Mouse (Mus musculus) erythroblast, adult 5-6 weeks (primary cell): Measurements from ENCODE around the gene Gm5737. TPM values are rescaled to one million over a fixed set of nuclear protein-coding genes. Genes with fewer than 3 reads are reported as not detected.

Experiments
- ATAC-seq: replicated peaks from 2 replicates; pipeline ENCODE4 v1.8.0; 2016; ENCODE audit warnings: moderate number of reproducible peaks, mild to moderate bottlenecking, moderate TSS enrichment, inconsistent platforms; ENCODE audit not compliant: poor library complexity, low FRiP score, severe bottlenecking
- total RNA-seq, 2 experiments: library from RNA; stranded (forward) in 1 of 2; stranded (reverse) in 1 of 2; fragments of 150-400 nt in 1 of 2; fragments of 200-764, 138-1000 nt in 1 of 2; gene quantifications; 2 replicates each; pipeline versions ENCODE4 v1.2.3 to v1.2.4; 2015 to 2017; ENCODE audit warnings: low replicate concordance in 2 of 2

Gene Gm5737
- total RNA-seq, 2 experiments from 2014 or later = not detected

- ATAC-seq = no peak
These were observed 27.6 kb downstream of the Gm5737 start for GRCm38 (mm10) chr7:120839786-120840185.

GRCm38 (mm10) chr7:120842345-120843036 lies 30.3 kb downstream of the Gm5737 start, which contains the start of gene Eef2k:
Gene Eef2k, plus strand, starts transcription at chr7:120842831.
- ATAC-seq = peak; percentile 86

GRCm38 (mm10) chr7:120843037-120843621 lies 31.0 kb downstream of the Gm5737 start:
- peak; percentile 72 for ATAC-seq

DNA sequence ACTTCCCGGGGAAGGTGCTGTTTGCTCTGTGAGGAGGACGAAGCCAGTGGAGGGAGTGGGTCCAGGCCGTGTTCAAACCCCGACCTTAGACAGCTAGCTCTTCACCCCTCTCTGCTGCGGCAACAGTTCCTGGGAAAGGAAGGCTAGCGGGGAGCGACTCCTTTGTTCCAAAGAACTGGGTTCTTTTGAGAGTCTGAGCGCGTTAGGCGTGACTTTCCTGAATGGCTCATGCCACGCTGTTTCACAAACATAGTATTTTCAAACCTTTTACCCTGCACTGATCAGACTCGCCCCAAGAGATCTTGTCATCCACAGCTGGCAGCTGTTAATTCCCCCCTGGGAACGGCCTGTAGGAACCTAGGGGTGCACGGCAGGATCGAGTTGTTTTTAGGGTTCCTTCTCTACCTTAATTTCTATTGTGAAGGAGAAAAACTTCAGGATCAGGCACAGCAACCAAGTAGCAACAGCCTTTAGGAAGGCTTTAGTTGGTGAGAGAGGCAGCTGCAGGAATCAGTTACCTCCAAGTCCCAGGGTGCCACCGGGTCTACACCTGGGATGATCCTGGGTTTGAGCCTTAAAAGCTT lies 31.8 kb downstream of the Gm5737 start:
- peak; percentile 19 for ATAC-seq

DNA sequence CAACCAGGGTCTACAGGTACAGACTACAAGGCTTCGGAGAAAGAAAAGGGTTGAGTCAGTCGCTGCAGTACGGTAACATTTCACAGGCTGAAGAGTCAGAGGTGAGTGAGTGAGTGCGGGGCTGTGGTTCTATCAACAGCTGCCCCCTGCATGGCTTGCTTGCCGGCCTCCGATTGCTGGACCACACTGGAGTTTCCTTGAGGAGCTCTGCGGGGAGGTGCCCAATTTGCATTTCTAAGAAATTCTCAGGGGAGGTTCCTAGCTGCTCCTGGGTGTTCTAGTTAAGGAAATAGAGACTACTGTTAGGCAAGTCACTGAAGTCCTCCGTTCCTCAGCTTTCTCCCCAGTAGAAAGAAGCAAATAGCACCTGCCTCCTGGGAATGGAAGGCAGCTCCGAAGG lies 32.5 kb downstream of the Gm5737 start:
- no peak for ATAC-seq

GRCm38 (mm10) chr7:120848831-120849512 lies 36.8 kb downstream of the Gm5737 start:
- ATAC-seq = no peak

- no peak for ATAC-seq
These were observed 38.0 kb downstream of the Gm5737 start for GRCm38 (mm10) chr7:120850165-120850564.

- ATAC-seq = no peak
These were observed 47.7 kb downstream of the Gm5737 start for GRCm38 (mm10) chr7:120859854-120860253.

DNA sequence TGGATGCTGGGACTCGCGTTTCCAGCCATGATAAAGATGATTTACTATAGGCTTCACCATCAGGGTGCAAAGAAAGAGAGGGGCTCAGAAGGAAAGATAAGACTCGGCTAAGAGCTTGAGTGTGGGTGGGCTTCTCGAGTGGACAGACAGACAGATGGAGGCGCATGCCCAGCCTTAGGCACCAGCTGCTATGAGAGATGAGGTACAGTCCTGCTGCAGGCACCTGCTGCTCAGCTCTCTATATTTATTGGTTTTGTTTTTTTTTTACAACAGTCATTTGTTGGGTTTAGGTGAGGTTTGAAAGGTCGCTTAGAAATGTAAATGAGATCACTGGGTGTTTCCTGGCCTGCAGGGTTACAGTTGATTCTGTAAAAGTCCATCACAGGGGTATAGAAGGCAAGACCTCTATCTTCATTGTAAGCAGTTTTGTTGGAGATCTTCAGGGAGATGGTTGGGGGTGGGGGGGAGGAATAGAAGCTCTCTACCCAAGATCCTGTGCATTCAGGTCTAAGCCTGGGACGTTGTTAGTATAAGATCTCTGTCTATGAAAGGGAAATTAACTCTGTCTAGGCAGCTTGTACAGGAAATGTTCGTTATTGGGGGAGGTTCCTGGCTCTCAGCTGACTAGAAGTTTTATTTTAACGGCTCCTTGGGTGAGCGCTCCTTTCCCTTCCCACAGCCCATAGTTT lies 48.8 kb downstream of the Gm5737 start:
- ATAC-seq = no peak

- ATAC-seq = peak; percentile 74
These were observed 49.4 kb downstream of the Gm5737 start for GRCm38 (mm10) chr7:120861488-120862047.

DNA sequence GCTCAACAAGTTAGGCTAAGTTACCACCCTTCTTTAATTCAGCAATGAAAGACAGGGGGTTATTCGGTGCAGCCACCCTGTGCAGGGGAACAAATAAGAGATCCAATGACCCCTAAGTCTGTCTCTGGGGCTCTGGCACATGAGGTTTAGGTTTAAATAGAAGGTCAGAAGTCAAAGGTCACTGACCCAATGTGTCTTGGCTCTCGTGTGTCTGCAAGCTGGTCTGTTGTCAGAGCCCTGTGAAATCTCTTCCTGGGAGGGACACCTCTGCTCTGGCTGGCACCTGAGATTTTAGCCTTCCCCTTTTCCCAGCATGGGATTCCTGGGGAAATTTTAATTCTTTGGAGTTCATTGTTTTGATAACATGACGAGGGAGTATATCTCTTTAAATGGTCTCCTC lies 50.0 kb downstream of the Gm5737 start:
- no peak for ATAC-seq

GRCm38 (mm10) chr7:120862626-120863025 lies 50.5 kb downstream of the Gm5737 start:
- no peak for ATAC-seq

DNA sequence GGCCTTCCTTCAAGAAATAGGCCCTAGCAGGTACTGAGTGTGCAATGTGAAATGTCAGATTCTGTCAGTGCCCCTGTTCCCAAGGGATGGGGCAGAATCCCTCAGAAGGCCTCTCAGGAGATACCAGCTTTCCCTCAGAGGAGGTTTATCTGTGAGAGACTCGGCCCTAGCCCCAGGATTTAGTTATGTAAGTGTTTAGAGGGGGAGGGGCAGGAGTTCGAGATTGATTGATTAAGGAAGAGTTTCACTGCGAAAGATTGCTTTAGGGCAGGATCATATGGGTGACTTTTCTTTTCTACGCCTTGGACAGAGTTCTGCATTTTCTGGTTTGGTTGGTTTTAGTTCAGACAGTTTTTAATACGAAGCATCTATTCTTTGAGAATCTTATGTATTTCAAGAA lies 51.3 kb downstream of the Gm5737 start:
- ATAC-seq = no peak

GRCm38 (mm10) chr7:120865100-120865499 lies 52.9 kb downstream of the Gm5737 start:
- ATAC-seq = peak; percentile 51

DNA sequence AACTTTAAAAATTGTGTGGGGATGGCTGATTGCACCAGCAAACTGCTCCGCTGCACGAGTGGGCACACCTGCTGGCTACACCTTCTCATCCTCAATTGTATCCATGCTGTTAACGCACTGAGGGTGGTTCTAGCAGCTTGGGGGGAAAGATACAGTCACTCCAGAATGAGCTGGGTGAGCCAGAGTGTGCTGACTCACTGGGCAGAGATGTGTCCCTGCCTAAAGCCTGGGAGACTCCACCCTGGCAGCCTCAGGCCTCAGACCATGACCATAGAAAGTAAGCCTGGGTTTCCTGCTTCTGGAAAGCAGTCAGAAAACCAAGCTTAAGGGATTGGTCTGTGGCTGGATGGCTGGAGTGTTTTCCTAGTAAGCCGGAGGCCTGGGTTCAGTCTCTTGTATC lies 53.7 kb downstream of the Gm5737 start:
- peak; percentile 88 for ATAC-seq

DNA sequence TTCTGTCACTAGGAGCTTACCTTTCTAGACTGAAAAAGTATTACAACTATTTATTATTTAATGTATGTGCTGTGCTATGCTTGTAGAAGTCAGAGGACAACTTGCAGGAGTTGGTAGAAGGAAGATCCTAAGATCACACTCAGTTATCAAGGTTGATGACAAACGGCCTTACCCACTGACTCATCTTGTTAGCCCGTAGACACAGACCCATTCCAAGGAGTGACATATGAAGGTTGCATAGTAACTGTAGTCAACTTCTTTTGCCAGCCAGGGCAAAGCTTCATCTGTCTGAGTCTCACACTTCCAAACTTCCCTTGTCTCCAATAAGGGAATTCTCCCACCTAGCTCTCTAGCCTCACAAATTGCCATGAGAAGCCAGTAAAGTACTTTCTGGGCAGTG lies 54.5 kb downstream of the Gm5737 start:
- ATAC-seq = no peak

GRCm38 (mm10) chr7:120867720-120868119 lies 55.6 kb downstream of the Gm5737 start:
- ATAC-seq = no peak

DNA sequence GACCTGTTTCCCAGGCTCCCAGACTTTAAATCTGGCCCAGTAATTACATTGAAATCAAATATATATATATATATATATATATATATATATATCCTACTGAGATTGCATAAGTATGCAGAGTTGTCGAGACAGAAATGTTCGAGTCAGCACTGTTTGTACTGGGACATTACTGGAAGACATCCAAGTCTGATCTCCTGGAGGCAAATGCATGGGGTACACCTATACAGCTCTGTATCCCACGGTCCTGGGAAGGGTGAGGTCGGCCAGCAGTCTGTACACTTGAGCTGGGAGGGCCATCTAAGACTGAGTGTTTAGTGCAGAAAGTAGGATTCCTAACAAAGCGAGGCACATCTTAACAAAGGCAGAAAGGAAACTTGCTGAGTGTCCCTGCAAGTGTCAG lies 57.7 kb downstream of the Gm5737 start:
- no peak for ATAC-seq

DNA sequence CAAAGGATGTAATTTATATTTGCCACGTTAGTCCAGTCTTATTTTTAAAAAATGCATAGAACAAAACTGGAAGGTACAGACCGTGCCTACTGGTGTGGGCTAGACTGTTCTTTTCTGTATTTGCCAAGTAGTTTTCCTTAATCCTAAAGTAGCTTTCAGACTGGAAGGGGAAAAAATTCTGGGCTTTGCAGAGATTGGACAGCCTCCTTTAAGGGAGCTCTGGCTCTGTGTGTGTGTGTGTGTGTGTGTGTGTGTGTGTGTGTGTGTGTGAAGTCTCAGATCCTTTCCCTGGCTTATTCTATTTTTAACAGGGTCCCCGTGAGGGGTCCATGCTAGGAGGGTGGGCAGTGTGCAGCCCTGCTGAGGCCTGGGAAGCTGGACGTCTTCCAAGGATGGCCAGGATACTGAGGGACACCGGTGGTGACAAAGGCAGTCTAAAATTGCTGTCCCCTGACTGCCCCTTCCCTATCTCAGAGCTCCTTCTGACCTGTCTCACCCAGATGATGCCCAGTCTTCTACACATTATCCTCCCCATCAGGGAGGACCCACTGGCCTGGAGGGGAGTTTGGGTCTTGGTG lies 58.4 kb downstream of the Gm5737 start:
- ATAC-seq = no peak

- ATAC-seq = no peak
These were observed 60.9 kb downstream of the Gm5737 start for GRCm38 (mm10) chr7:120873083-120873482.
